Mouse (Mus musculus) T-helper 2 cell (primary cell): ENCODE data around the gene Grasp.

ENCODE experiments used
- in situ Hi-C: fragments of 300-600 bp; cut with MboI, MseI; formaldehyde crosslinking; loops from one replicate; pipeline ENCODE4 v1.15.1; 2025; ENCODE audit warnings: high pct_unique_total_duplicates

Grasp gene

DNA sequence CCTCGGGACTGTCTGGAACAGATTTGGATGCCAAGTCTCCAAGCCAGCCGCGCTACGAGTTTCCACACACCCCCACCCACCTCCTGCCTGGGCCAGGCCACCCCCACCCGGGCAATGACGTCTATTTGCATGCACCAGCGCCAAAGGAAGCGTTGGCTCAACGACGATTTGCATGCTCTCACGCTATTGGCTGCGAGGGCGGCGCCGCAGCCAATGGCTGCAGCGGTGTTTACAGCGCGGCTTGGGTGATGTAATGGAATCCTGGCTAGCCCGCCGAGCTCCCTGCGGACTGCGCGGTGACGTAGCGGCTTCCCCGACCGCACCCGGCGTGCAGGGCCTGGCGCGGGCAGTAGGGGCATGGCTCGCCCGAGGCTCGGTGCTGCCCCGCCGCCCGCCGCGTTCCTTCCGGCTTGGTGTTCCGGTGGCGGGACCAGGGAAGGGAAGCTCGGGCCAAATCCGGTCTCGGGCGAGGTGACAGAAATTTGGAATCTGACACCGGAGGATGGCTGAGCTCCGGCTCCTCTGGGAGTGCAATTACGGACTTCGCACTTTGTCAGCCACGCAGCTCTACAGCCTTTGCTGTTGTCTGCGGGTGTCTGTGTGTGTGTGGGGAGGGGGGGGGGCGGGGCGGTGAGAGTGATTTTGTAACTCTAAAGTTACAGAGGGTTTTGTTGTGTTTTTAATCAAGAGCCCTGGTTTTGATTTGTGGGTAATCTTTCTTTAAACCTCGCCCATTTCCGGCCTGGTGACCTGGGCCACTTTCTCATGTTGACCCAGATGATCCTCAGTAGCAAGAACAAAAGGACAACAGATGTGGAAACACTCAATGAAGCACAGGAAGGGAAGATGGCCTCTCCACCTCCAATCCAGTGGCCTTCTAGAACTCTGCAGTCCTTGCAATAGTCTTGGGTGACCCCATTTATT, 22.5 kb downstream of the Grasp start:
- in situ Hi-C loops, result no loop called here

DNA sequence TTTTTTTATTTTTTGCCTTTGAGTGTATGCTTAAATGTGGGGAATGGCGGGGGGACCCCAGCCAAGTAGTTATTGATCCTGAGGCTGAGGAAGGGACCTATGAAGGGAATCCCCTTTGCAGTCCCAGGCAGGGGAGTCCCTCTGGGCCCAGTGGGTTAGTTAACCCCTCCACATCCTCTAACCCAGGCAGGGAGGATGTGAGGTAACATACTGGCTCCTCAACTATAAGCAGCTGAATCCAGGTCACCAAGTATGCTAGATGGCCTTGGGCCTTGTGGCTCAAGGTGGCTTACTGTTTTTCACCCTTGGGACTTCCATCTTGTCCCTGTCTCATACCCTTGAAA, 23.1 kb downstream of the Grasp start:
- in situ Hi-C loops, result no loop called here

DNA sequence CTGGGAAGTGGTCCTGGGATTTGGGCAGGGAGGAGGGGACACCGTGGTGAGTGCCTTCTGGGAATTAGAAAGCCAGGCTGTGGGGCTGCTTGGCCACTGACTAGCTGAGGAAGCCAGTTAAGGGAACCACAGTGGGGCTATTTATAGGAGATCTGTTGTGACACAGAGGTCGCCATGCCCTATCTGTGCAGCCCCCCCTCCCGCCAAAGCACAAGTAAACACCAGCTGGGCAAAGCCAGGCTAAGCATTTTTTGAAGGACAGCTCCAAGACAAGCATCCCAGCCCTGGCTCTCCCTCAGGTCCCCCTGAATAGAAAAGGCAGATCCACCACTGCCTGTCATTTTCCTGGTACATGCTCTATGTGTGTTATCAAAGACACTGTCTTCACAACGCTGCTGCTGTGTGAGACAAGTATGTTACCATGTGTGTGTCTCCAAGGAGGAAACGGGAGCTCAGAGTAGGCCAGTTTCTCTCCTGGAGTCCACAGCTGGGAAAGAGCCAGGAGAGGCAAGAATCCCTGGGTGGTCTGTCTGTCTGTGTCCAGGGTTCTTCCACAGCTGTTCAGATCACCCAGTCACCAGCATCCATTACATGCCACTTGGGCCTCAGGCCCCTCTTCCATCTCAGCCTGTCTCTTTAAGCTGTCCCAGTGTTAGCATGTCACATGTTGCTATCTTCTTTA, 24.2 kb downstream of the Grasp start:
- in situ Hi-C loops, result no loop called here

DNA sequence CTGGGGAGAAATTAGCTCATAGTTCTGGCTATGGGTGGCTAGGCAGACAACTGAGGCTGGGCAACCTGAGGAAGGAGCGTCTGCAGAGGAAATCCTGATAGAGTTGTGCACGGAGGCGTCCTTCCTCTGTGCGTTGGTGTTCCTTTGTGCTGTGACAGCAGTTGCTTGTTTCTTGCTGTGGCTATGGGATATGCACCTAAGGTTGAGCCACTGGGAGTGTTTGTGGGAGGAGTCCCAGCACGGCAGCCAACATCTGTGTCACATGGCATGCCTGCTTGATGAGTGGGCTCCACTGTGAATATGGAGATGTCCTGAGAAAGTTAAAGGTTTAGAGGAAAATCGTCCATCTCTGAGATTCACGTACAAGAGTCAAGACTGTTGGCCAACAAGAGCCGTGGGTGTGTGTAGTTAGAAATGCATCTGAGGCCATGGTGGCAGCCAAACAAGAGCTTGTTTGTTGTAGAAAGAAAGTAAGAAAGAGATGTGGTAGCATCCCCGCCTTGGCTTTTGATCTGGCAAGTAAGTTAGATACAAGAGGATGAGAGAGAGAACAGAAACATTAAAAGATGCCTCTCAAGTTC, 26.3 kb downstream of the Grasp start:
- in situ Hi-C loops, result no loop called here

DNA sequence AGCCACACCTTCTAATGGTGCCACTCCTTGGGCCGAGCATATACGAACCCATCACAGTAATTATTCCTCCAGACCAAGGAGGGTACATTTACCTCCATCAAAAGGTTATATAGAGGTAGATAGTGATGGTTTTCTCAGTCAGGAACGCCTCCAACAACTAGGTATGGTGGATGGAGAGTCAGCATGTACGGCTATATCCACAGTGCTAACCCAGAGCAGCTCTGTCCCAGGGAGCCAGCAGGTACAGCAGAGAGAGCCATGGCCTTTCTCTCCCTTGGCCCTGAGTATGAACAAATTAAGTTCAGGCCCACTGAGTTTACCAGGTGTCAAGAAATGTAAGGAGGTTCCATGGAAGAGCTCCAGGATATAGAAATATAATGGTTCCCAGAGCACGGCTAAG, 27.9 kb downstream of the Grasp start:
- in situ Hi-C loops, result no loop called here

DNA sequence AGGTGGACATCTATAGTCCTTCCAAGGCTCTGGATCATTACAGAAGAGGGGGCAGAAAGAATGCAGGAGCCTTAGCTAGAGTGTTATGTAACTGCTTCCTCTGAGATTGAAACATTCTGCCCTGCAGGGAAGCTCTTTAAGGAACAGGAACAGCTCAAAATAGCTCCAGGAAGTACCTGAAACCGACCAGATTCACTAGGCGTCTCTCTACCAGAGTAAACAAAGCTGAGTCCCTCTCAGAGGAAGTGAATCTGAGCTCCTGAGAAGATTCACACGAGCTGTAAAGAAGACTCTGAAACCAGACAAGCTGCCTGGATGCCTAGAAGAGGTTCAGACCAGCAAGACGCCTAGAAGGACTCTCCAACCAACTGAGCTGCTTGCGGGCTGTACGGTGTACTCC, 28.6 kb downstream of the Grasp start:
- in situ Hi-C loops, result no loop called here

DNA sequence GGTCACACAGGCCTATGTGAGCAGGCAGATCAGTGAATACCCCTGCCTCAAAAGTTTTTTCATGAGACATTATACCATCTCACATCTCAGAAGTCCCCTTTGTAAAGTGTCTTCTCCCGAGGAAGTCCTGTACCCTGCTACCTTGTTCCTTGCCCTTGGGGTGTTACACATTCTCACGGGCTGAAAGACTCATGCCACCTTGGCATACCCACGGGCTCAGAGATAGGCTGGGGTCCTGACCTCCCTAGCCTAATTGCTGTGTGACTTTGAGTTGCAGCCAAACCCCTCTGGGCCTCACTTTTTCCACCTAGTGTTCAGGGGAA, 29.5 kb downstream of the Grasp start:
- in situ Hi-C loops, result no loop called here

DNA sequence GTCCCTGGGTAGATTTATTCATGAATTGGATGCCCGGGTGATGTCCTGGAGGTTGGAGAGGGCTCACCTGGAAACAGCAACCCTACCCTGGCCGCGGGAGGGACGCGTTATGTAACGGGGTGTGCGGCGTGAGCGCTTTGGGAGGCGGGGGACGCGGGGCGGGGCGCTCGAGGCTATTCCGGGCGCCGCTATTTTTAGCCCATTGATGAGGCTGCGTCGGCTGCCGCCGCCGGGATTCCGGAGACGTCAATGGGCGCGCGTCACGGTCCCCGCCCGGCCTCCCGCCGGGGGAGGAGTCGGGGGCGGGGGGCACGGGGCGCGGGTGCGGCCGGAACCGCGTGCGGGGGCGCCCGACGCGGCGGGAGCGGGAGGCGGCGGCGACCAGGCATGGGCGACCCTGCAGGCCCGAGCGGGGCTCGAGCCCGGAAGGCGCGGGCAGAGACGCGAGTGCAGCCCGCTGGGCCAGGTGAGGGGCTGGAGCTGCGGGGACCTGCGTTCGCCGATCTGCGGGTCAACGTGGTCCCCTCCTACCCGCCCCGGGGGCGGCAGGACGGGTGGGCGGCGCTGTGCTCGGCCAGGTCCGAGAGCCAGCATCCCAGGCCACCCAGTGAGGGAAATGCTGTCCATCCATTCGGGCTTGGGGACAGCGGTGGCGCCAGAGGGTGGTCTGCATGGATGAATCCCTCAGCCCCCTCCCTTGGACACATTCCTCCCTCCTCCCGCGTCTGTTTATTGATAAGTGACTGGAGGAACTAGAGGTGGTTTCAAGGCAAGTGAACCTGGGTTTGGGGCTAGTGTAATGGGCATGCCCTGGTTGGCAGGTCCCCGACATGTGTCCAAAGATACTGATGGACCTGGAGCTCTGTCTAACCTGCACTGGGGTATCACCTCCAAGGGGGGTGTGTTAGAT, 30.2 kb downstream of the Grasp start, which contains the start of gene Nr4a1:
Gene Nr4a1 (plus strand): TSS at position 384 of the 910 bp plus-strand sequence.
- in situ Hi-C loops, result no loop called here

DNA sequence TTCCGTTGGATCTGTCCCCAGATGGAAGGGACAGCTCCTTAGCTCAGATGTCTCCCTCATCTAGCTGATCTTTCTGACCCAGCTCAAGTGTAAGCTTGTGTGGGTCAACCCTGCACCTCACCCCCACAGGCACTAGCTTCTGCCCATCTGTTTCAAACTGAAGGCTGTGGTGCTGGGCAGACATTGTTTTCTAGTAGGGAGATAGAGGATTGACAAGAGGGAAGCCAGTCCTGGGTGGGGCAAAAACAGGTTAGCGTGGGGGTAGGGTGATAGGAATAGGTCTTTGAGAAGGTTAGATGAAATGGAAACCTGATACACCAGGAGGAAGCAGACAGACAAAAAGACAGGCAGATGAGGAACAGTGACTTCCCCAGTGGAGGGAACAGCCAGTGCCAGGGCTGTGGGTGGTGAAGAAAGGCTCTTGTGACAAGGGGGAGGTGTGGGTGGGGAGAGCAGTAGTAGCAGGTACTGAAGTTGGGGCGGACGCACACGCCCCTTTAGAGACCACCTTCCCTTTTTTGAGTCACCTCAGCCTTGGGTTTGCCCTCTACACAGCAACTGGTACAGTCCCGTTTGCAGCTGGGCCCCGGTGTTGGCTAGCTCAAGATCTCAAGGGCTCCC, 32.0 kb downstream of the Grasp start:
- in situ Hi-C loops, result no loop called here

DNA sequence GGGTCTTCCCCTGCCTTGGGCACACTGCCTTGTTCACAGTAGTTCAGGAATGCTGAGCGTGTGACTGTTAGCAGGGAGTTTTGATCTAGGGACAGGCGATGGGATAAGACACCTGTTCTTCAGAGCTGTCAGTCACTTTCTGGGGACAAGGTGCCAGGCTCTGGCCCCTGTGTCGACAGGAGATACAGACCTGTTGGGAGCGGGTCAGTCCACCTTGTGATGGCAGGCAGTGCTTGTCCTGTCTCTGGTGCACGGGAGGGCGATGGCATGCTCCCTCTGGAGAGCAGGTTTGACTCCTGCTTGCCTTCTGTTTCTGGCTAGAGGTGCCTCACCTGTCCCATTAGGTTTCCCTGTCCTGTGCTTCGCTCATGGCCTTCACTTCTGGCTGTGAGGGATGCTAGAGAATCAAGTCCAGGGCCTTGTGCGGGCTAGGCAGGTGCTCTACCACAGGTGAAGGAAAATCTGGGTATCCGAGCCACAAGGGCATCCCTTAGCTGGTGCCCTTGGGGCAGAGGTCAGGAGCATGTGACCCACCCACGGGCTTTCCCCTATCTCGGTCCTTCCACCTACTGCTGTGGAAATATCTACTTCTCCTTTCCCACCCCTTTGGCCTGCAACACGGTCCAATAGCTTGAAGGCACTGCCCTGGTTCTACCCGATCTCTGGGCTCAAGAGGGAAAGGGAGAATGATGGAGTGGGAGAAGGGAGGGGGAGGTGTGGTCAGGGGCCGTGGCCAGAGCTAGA, 32.6 kb downstream of the Grasp start:
- in situ Hi-C loops, result no loop called here

DNA sequence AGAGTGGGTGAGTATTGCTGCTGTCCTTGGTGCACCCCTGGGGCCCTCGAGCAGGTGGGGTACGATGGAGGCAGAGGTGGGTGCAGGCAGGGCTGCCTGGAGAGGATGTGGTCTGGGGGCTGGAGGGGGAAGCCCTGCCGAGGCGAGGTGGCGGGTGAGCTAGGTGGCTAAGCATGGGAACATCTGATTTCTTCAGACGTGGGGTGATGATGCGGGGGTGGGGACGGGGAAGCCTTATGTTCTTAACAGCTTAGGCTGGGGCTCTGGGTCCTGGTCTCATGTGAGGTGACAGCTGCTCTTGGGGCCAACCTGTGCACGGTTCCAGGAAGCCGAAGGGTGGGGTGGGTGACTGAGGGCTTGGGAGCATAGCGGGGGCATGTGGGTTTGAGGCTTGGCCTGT, 34.4 kb downstream of the Grasp start:
- in situ Hi-C loops, result no loop called here

DNA sequence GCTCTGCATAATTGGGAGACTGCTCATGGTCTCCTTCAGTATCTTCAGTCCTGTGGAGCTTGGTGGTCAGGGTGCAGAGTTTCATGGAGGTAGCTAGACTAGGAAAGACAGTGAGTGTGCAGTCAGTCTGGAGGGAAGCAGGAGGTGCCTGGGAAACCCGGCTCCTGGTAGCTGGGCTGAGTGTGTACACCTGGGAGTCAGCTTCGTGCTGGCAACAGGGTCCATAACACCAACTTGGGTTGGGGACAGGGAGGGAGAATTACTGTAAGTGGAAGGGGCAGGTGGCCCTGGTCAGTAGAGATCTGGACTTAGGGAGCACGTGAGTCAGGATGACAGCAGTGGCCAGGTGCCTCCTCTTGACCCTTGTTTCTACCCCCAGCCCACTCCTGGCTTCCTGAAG, 35.9 kb downstream of the Grasp start:
- in situ Hi-C loops, result loop anchor here (10.0 kb wide), 1 partner anchor 1255 kb away; the partner anchor contains the start of genes Map3k12 and Tarbp2

DNA sequence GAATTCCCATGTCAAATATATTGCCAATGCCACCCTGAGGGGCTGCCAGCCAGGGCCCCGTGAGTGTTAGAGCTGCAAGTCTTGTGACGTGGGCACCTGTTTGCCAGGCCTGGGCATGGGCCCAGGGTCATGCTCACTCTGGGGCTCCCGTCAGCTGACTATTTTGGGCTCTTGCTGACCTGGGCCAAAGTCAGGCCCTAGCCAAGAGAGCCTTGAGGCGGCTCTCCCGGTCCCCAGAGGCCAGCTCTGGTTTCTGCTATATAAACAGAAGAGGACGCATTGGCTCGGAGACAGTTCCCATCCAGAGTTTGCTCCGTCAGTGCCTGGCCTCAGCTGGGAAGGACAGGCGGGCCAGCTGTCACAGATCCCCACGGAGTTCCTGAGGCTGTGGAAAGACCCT, 36.4 kb downstream of the Grasp start:
- in situ Hi-C loops, result loop anchor here (10.0 kb wide), 1 partner anchor 1254 kb away; the partner anchor contains the start of genes Map3k12 and Tarbp2

DNA sequence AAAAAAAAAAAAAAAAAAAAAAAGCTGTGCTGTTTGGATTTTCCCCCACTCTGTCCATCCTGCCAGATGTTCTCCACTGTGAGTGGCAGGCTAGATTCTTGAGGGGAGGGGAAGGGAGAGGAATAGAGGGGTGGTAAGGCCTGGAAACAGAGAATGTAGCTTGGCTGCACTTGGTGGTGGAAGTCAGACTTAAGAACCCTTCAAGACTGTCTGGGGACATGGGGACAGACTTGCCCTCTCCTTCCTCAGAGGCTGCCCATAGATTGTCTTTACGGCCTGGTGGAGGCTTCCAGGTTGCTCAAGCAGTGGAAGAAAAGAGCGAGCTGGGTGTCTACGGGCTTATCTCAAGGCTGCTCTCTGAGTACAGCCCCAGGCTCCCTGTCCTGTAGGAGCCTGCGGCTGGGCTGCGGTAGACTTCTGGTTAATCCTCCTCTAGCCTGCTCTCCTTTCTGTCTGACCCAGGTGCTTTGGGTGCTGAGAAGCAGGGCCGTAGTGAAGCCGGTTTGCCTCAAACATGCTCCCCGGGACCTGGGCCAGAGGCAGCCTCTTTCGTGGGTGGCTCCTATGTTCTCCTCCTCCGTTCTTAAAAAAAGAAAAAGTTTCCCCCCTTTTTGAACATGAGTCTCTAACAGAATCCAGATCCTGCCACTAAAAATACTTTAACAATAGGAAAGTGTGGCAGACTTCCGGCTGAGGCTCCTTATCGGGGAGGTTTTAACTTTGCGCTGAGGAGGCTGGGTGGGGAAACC, 37.1 kb downstream of the Grasp start:
- in situ Hi-C loops, result loop anchor here (10.0 kb wide), 1 partner anchor 1254 kb away; the partner anchor contains the start of genes Map3k12 and Tarbp2

DNA sequence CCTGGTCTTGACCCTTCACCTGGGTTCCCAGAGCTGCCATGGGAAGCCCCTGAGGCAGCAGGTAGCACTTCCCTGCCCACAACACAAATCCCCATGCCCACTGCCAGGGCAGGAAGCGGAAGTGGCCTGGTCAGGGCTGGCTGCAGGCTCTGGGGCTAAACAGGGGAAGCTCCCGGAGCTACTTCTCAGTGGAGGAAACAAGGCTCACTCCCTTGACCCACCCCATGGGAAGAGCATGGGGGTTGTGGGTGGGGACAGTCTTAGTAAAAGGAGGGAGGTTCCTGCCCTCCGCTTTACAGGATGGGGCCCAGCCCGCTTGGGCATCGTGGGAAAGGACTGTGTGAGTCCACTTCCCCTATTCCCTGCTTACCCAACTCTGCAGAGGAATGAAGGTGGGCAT, 38.5 kb downstream of the Grasp start:
- in situ Hi-C loops, result loop anchor here (10.0 kb wide), 1 partner anchor 1252 kb away; the partner anchor contains the start of genes Map3k12 and Tarbp2

DNA sequence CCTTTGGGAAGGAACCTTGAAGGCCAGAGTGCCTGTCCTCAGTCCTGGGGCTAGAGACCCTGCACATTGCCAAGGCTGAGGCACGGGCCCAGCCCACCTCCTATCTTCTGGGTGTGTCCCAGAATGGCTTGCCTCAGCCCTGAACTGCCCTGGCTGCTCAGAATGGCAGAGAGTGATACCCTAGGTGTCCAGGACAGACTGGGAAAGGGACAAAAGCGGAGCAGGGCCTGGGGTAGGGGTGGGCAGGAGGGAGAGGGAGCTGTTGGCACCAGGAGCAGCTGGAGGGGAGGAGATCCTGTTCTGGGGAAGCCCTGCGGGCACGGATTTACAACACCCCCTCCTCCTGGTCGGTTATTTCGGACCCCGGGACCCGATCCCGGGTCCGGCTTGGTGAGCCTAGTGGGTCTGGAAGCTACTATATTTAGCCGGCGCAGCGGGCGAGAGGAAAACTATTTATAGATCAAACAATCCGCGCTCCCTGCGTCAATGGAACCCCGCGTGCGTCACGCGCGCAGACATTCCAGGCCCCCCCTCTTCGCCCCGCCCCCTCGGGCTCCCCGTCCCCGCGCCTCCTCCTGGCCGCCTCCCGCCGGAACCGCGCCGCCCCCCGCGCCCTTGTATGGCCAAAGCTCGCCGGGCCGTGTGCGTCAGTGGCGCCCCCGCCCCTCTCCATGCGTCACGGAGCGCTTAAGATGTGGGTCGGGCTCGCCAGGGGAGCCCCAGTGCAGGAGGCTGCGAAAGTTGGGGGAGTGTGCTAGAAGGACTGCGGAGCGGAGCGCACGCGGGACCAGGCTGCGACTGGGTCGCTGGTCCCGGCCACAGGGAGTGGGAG, 42.4 kb downstream of the Grasp start:
- in situ Hi-C loops, result loop anchor here (10.0 kb wide), 1 partner anchor 1248 kb away; the partner anchor contains the start of genes Map3k12 and Tarbp2

DNA sequence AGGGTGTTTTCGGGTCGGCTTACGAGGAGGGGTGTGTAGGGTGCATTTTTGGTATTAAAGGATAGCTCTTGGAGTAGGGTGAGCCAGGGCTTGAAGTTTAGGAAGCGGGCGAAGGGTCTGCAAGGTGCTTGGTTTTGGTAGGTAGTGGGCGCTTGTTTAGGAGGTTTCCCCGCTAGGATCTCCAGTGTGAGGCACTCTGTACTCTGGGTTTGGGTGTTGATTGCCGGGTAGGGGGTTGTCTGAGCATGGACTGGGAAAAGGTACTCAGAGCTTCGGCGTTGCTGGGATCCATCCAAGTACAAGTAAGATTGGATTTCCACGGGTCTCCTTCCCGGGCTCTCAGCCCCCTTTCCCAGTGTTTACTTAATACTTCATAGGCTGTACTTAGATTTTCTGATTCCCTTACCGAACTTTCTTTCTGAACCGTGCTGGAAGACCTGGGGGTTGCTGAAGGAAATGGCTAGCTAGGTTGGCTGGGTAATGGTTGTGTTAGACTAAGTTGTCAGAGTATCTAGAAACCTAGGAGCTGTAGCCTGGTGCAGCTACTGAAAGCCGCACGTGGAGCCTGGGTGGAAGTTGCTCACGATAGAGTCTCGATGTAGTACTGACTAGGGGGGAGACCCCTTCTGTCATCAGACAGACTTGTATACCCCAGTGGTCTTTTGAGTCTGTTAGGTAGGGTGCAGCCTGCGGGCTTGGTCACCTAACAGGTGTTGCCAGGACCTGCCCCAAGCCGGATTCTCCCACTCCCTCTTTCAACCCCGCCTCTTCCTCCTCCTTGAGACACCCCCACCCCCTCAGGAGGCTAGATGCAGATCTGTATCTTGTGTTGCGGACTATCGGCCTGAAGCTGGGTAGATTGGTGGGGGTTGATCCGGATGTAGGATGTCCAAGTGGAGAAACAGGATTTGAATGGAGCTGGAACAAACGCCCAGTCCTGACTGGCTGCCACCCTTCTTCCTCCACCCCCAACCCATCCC, 43.4 kb downstream of the Grasp start:
- in situ Hi-C loops, result loop anchor here (10.0 kb wide), 1 partner anchor 1247 kb away; the partner anchor contains the start of genes Map3k12 and Tarbp2
